Mouse (Mus musculus): ENCODE measurements around the gene Poglut1. TPM values are rescaled to one million over a fixed set of nuclear protein-coding genes. Genes with fewer than 3 reads are reported as not detected.

Poglut1 gene
- total RNA-seq (2021) (10 to 100 TPM; 28.5 to 34.6 TPM), polyA plus RNA-seq (2012; rRNA removed) (11.8 and 13.8 TPM in 2 replicates)
- long read RNA-seq, transcript Poglut1-201 (11 exons, 2,758 nt), result major isoform, 36 of 46 reads
- long read RNA-seq, transcript Poglut1-205 (11 exons, 2,922 nt), result minor isoform, 6 of 46 reads
- long read RNA-seq, partial matches to known transcripts, result 1 of 46 reads
- long read RNA-seq, other reads (novel, unspliced or antisense), result 3 of 46 reads

DNA sequence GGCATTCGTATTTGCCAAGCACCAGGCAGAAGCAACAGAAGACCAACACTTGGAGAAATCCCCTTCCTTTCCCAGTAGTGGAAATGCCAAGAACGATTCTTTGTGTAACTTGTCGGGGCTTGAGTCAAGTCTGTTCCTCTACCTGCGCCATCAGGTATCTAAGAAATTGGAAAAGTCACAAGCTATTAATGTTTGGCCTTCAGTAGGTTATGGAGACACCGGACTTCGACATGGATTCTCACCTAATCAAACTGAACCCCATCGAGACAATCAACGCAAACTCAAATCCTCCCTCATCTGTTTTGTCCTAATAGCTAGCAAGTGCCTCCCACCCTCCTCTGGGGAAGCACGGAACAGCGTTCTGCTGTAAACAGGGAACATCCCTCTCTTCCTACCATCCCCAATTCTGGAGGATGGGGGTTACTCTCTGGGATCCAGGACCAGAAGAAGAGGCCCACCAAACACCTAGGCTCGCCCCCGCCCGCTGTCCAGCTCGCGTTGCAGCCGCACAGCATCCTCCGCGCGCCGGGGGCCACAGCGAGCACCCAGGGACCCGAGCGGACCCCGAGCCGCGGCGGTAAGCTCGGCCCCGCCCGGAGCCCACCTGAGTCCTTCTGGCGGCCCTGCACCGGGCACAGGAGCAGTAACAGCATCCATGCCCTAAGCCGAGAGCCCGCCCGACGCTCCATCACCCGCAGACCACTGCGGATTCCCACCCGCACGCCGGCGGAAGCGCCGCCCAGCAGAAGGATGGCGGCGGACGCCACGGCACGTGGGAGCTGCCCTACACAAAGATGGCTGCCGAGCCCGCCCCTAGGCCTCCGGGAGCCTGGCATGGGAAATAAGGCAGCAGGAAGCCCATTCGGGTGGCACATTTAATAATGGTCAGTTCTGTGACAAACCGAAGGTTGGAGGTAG is at the start of gene Poglut1:
Poglut1 (minus strand) TSS at position 780 of the 918 bp plus-strand sequence.
- DNase-seq, result peak; percentile 86

DNA sequence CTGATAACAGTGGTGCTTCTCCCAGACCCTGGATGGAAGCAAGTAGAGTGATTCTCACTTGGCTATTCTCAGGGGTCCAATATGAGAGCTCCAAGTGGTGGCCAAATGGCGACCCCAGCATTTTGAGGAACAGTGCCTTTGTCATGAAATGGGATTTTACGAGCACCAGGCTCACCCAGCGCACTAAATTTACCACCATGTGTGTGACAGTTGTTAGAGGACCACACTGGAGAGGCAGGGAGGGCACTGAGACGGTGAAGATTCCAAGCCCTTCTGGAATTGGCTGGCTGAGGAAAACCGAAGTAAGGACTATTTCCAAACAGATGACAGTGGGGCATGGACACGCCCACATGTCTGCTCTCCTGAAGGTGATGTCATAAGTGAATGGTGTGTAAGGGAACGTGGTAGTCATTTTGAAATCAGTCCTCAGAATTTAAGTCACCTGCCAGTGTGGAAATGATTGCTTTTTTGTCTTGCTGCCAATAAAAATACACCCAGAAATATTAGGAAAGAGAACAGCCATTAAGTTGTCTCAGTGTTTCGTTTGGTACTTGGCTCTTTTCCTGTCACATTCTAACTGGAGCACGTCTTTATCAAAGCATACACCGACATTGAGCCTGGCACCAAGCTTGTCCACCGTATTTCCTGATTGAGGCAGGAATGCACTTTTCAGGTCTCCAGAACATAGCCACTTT is 49.1 kb upstream of the Poglut1 start:
- DNase-seq, result peak; percentile 28

- DNase-seq, result peak; percentile 35
These were observed 46.6 kb upstream of the Poglut1 start for GRCm38 (mm10) chr16:38596651-38597050.

DNA sequence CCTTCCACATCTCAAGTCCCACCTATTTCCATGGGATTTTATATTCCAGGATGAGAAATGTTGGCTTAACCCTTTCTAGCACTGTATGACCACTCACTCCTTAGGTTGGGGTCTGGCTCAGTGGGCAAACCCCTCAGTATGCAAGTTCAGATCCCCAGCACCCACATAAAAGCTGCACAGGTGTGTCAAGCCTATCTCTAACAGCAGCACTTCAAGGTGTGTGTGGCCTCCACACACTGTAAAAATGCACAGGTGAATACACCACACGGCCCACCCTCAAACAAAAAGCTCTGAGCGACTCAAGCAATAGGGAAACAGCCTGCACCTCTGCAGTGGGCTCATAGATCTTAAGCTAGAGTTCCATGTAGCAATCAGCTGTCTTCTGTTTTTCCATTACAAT is 46.0 kb upstream of the Poglut1 start:
- no peak for DNase-seq

DNA sequence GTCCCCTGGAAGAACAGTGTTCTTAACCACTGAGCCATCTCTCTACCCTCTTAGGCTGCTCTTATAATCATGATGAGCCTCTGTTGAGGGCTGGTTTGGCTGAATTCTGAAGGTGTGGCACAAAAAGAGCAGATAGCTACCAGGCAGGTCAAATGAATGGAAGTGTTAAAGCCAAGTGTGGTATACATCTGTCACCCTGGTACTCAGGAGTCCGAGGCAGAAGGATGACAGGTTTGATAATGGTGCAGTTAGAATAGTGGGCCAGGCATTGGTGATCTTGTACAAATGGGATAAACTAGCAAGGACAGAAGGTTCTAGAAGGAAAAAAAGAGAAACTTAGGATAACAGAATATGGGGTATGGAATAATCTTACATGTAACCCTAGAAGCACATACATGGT is 44.4 kb upstream of the Poglut1 start:
- DNase-seq, result no peak

GRCm38 (mm10) chr16:38592946-38593345 is 42.9 kb upstream of the Poglut1 start:
- DNase-seq, result no peak

GRCm38 (mm10) chr16:38592026-38592678 is 42.1 kb upstream of the Poglut1 start:
- no peak for DNase-seq

- no peak for DNase-seq
These were observed 41.4 kb upstream of the Poglut1 start for GRCm38 (mm10) chr16:38591506-38591905.

- DNase-seq, result no peak
These were observed 37.5 kb upstream of the Poglut1 start for GRCm38 (mm10) chr16:38587572-38587971.

DNA sequence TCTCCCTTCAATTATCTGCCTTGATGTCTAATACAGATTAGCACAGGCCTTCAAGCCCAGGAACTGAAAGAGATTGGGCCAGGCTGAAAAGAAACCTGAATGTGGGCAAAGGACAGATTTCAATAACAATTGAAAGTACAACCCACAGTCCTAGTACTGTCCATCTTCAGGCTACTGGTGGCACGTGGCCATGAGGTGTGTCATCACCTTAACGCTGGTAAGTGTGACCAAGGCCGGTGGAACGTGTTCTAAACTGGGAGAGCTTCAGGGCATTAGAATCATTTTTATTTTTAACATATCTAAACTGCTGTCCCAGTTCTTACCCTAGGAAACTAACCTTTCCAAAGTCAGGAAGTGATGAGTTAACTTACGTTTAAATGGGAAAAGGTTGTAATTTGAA is 37.1 kb upstream of the Poglut1 start:
- no peak for DNase-seq

GRCm38 (mm10) chr16:38585186-38585585 is 35.1 kb upstream of the Poglut1 start:
- DNase-seq, result no peak

DNA sequence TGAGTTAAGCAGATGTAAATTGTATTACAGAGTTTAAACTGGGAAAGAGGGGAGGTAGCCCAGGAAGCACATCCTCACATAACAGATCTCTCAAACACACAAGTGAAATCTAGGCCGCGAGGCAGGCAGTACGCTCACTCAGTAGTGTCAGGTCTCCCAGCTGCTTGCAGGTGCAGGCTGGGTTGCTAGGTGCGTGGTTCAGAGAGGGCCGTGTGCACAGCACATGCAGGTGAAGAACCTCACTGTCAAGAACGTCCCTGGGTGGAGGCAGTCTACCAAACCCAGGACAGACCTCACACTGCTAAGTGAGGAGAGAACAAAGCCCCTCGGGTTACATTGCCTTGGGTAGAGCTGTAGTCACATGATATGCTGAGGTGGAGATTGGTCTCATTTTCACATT is 34.7 kb upstream of the Poglut1 start:
- no peak for DNase-seq

DNA sequence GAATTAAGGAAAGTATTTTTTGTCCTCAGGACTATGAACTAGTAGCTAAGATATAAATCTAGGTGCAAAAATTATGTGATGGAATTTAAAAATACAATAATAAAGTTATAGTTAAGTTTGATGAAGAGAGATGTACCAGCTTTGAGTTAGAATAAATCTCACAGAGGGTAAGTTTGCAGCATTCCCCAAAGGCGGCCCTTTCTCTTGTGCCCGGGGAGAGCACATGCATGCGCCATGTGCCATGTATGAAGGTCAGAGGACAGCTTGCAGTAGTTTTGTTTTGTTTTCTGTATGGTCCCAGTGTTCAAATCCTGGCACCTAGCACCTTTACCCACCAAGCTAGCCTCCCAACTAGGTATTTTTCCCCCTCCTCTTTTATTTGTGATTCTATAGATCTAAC is 21.4 kb upstream of the Poglut1 start:
- no peak for DNase-seq

- peak; percentile 53 for DNase-seq
These were observed 18.1 kb upstream of the Poglut1 start for GRCm38 (mm10) chr16:38568192-38568591.

- no peak for DNase-seq
These were observed 13.5 kb upstream of the Poglut1 start for GRCm38 (mm10) chr16:38563516-38563915.

DNA sequence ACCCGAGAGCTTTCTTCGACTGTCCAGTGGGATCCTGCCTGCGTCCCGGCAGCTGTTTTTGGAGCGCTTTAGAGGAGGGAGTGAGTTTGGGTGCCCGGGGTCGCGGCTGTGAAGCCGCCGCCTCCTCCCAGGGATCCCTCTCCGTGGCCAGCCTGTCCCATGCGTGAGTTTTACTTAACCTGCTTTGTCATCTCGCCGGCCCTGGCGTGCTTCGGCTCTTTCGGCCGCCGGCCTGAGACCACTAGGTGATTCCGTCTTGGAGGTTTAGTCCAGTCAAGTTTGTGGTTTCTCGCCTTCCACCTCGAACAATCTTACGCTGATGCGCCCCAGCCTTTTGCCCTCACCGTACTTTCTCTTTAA is 12.9 kb upstream of the Poglut1 start:
- DNase-seq, result no peak

DNA sequence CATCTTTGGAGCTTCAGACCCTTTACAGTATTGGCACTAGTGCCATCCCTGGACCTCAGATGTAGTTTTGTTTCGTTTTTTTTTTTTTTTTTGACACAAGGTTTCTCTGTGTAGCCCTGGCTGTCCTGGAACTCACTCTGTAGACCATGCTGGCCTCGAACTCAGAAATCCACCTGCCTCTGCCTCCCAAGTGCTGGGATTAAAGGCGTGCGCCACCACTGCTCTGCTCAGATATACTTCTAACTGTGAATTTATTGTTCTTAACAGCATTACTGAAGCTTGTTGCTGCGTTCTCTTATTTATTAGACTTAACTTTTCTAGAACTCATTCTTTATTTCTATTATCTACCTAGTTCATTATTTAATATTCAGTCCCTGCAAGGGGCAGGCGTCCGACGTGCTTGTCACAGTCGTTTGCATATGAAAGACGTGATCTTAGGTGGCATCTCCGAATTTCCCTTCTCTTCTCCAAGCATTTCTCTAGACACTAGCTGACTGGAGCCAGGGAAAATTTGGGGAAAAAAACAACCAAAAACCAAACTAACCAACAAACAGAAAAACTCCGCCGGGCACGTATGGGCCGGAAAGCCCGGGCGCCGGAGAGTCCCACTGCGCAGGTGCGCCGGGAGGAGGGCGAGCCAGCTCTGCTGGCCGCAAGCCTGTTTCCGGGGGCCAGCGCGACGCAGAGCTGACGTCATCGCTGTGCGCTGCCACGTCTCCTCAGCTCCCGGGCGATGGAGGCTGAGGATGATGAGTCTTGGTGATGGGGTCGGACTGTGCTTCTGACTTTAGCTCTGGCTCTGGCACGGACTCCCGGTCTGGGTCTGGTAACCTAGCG is 12.3 kb upstream of the Poglut1 start:
- peak; percentile 96 for DNase-seq

GRCm38 (mm10) chr16:38558221-38558748 is 8.2 kb upstream of the Poglut1 start, which contains the start of gene Tmem39a:
TSS of gene Tmem39a (plus strand) at chr16:38558698.
- DNase-seq, result no peak

- DNase-seq, result no peak
These were observed 5.9 kb upstream of the Poglut1 start for GRCm38 (mm10) chr16:38555988-38556387.

GRCm38 (mm10) chr16:38548000-38548399 is 2.1 kb downstream of the Poglut1 start:
- DNase-seq, result no peak
